Mouse (Mus musculus): ENCODE results near the gene Cox7c. TPM values are rescaled to one million over a fixed set of nuclear protein-coding genes. Genes with fewer than 3 reads are reported as not detected.
"Not testable (repeated sequence)": the region's sequence is repeated elsewhere in the genome, so short reads cannot be mapped to it uniquely, and the experiment has no call there.

Cox7c gene
- polyA plus RNA-seq (2014; fragmentation: Nextera tagmentation; extraction: Ambion mirVana): 569 and 617 TPM in 2 replicates

GRCm38 (mm10) chr13:86046254-86046951 is at the start of gene Cox7c:
Cox7c (minus strand) TSS chr13:86046904.
- Histone ChIP-seq H3K4me2 (replicated peaks; ENCODE audit: low read depth, low read length) (peak within 1 kb of the TSS; percentile 34), H3K27me3 (ENCODE audit: control insufficient read depth, insufficient read depth, low read length) (no peaks in the 10 kb centered on the region), H3K9ac (ENCODE audit: low read depth, low read length) (peak within 1 kb of the TSS; percentile 96), H3K36me3 (ENCODE audit: control insufficient read depth, insufficient read depth, low read length) (peaks cover 3% of the 10 kb centered on the region; the same call in 1 of the 2 replicates), H3K4me1 (replicated peaks; ENCODE audit: control insufficient read depth, insufficient read depth, low read length) (no peaks in the 10 kb centered on the region), H3K9me3 (ENCODE audit: control insufficient read depth, low read length) (no peaks in the 10 kb centered on the region), H3K27ac (ENCODE audit: low read depth, low read length) (peak within 1 kb of the TSS; percentile 81), H3K4me3 (ENCODE audit: low read depth, low read length) (peak within 1 kb of the TSS; percentile 75)
- under 1% methylated on average over 48 of the region's 51 CpGs for WGBS
- ATAC-seq (ENCODE audit: low FRiP score) (peak; percentile 98), DNase-seq (ENCODE audit: low spot score) (peak; percentile 89)

GRCm38 (mm10) chr13:86068011-86068724 is 21.5 kb upstream of the Cox7c start:
- no peak overlapping the region for H3K4me3 ChIP-seq (ENCODE audit: low read depth, low read length)
- WGBS: 76% methylated on average over 3 of the region's 3 CpGs
- no peak overlapping the region for H3K4me2 ChIP-seq (replicated peaks; ENCODE audit: low read depth, low read length)
- H3K4me1 ChIP-seq (replicated peaks; ENCODE audit: control insufficient read depth, insufficient read depth, low read length): no peaks in the 10 kb centered on the region
- ATAC-seq (ENCODE audit: low FRiP score): no peak
- no peaks in the 10 kb centered on the region for H3K27me3 ChIP-seq (ENCODE audit: control insufficient read depth, insufficient read depth, low read length)
- H3K9ac ChIP-seq (ENCODE audit: low read depth, low read length): no peak overlapping the region
- H3K36me3 ChIP-seq (ENCODE audit: control insufficient read depth, insufficient read depth, low read length): no peaks in the 10 kb centered on the region
- no peak overlapping the region for H3K27ac ChIP-seq (ENCODE audit: low read depth, low read length)
- no peaks in the 10 kb centered on the region for H3K9me3 ChIP-seq (ENCODE audit: control insufficient read depth, low read length)
- no peak for DNase-seq (ENCODE audit: low spot score)

- Histone ChIP-seq H3K27me3 (ENCODE audit: control insufficient read depth, insufficient read depth, low read length) (no peaks in the 10 kb centered on the region), H3K4me1 (replicated peaks; ENCODE audit: control insufficient read depth, insufficient read depth, low read length) (no peaks in the 10 kb centered on the region), H3K4me2 (replicated peaks; ENCODE audit: low read depth, low read length) (no peak overlapping the region), H3K9ac (ENCODE audit: low read depth, low read length) (no peak overlapping the region), H3K27ac (ENCODE audit: low read depth, low read length) (no peak overlapping the region), H3K9me3 (ENCODE audit: control insufficient read depth, low read length) (no peaks in the 10 kb centered on the region), H3K36me3 (ENCODE audit: control insufficient read depth, insufficient read depth, low read length) (no peaks in the 10 kb centered on the region), H3K4me3 (ENCODE audit: low read depth, low read length) (no peak overlapping the region)
- DNase-seq (ENCODE audit: low spot score) (no peak), ATAC-seq (ENCODE audit: low FRiP score) (no peak)
Measured at GRCm38 (mm10) chr13:86067508-86067907, 20.8 kb upstream of the Cox7c start.

- not testable (repeated sequence) for H3K4me2 ChIP-seq (replicated peaks; ENCODE audit: low read depth, low read length); H3K4me1 ChIP-seq (replicated peaks; ENCODE audit: control insufficient read depth, insufficient read depth, low read length); H3K27me3 ChIP-seq (ENCODE audit: control insufficient read depth, insufficient read depth, low read length); H3K9ac ChIP-seq (ENCODE audit: low read depth, low read length); DNase-seq (ENCODE audit: low spot score); H3K36me3 ChIP-seq (ENCODE audit: control insufficient read depth, insufficient read depth, low read length); H3K4me3 ChIP-seq (ENCODE audit: low read depth, low read length); H3K9me3 ChIP-seq (ENCODE audit: control insufficient read depth, low read length); H3K27ac ChIP-seq (ENCODE audit: low read depth, low read length); ATAC-seq (ENCODE audit: low FRiP score)
- 35% methylated on average over 8 of the region's 8 CpGs for WGBS
Measured at GRCm38 (mm10) chr13:86054091-86054490, 7.4 kb upstream of the Cox7c start.

- H3K27ac ChIP-seq (ENCODE audit: low read depth, low read length): no peak overlapping the region
- WGBS: 89% methylated on average over 7 of the region's 7 CpGs
- no peak overlapping the region for H3K4me3 ChIP-seq (ENCODE audit: low read depth, low read length)
- H3K27me3 ChIP-seq (ENCODE audit: control insufficient read depth, insufficient read depth, low read length): no peaks in the 10 kb centered on the region
- no peak for ATAC-seq (ENCODE audit: low FRiP score)
- no peak for DNase-seq (ENCODE audit: low spot score)
- H3K4me1 ChIP-seq (replicated peaks; ENCODE audit: control insufficient read depth, insufficient read depth, low read length): no peaks in the 10 kb centered on the region
- H3K9ac ChIP-seq (ENCODE audit: low read depth, low read length): no peak overlapping the region
- H3K9me3 ChIP-seq (ENCODE audit: control insufficient read depth, low read length): no peaks in the 10 kb centered on the region
- H3K36me3 ChIP-seq (ENCODE audit: control insufficient read depth, insufficient read depth, low read length): no peaks in the 10 kb centered on the region
- no peak overlapping the region for H3K4me2 ChIP-seq (replicated peaks; ENCODE audit: low read depth, low read length)
Measured at GRCm38 (mm10) chr13:86004907-86005675, 41.6 kb downstream of the Cox7c start.
